Mouse (Mus musculus) heart, embryonic 13.5 days (tissue): ENCODE data around the gene Ccnjl. TPM values are rescaled to one million over a fixed set of nuclear protein-coding genes. Genes with fewer than 3 reads are reported as not detected.

ENCODE experiments used
- ATAC-seq: fragments of 200-750 bp; cut with Nextera tagmentation; 2 replicates; pipeline ENCODE4 v1.8.0; 2017; ENCODE audit warnings: moderate TSS enrichment; ENCODE audit not compliant: insufficient number of reproducible peaks, low FRiP score, low TSS enrichment; ENCODE audit errors: extremely low read depth
- H3K27ac ChIP-seq: fragments of 300-500 bp; sonication (generic); replicated peaks from 2 replicates; pipeline ENCODE4 v1.5.1; 2015; ENCODE audit warnings: moderate library complexity, mild to moderate bottlenecking, inconsistent platforms
- H3K27me3 ChIP-seq: fragments of 300-500 bp; sonication (generic); replicated peaks from 2 replicates; pipeline ENCODE4 v1.6.1; 2015; ENCODE audit warnings: mild to moderate bottlenecking, inconsistent platforms
- H3K36me3 ChIP-seq: fragments of 300-500 bp; sonication (generic); 2 replicates; pipeline ENCODE4 v1.6.1; 2015; ENCODE audit warnings: mild to moderate bottlenecking, inconsistent platforms
- H3K4me1 ChIP-seq: fragments of 300-500 bp; sonication (generic); 2 replicates; pipeline ENCODE4 v1.6.1; 2015; ENCODE audit warnings: inconsistent platforms
- H3K4me2 ChIP-seq: fragments of 300-500 bp; sonication (generic); 2 replicates; pipeline ENCODE4 v1.6.1; 2015; ENCODE audit warnings: inconsistent platforms, mild to moderate bottlenecking, moderate library complexity
- H3K4me3 ChIP-seq: fragments of 300-500 bp; sonication (generic); 2 replicates; pipeline ENCODE4 v1.5.1; 2015; ENCODE audit warnings: moderate library complexity, mild to moderate bottlenecking, inconsistent platforms
- H3K9ac ChIP-seq: fragments of 300-500 bp; sonication (generic); 2 replicates; pipeline ENCODE4 v1.6.1; 2015; ENCODE audit warnings: inconsistent platforms, mild to moderate bottlenecking, moderate library complexity
- H3K9me3 ChIP-seq: fragments of 300-500 bp; sonication (generic); 2 replicates; pipeline ENCODE4 v1.6.1; 2016; ENCODE audit warnings: inconsistent platforms
- WGBS: fragments of 180-500 bp; shearing (Covaris S2); methylation state at CpG from one replicate; pipeline ENCODE4 v1.1.7; 2015; ENCODE audit warnings: mixed read lengths; 5-methylcytosine and 5-hydroxymethylcytosine counted together
- polyA plus RNA-seq: library from polyadenylated mRNA; unstranded; fragments of >200 nt; fragmentation: Nextera tagmentation; extraction: Ambion mirVana; gene quantifications from 2 replicates; pipeline ENCODE4 v1.2.1, GENCODE M21; 2015

Gene Ccnjl
- polyA plus RNA-seq, 1 experiment from 2014 or later = 15.7 TPM

DNA sequence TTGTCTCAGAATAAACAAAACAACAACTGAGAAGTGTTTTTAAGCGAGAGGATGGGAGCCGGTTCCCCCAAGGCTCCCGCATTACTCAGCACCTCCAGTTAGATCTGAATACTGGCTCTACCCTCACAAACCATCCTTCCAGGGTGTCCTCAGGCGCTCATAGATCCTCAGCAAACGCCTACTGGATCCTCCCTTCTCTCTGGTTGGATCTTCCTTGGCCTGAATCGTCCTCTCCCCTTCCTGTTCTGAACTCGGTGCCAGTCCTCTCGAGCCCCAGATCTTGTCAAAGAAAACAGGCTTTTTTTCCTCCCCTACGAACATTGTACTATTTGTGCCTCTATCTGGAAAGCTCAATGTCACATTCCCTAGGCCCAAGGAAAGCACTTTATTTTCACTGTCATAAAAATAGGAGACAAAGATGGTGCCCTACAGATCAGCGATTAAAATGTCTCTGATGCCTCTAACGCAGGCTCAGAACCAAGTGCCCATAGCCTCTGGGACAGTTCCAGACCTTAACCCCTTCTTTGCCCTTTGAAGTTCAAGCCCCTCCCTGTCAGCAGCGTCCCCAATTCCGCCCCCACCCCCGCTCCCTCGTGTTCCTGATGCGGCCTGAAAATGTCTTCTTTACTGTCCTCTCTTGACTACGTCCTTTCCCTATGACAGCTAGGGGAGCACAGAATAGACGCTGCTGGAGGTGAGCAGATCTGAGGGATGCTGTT, 98.5 kb downstream of the Ccnjl start:
- Histone ChIP-seq H3K27me3 (no peaks in the 10 kb centered on the region), H3K4me2 (peak overlapping the region; percentile 68), H3K36me3 (no peaks in the 10 kb centered on the region), H3K9ac (peak overlapping the region; percentile 70), H3K4me3 (peak overlapping the region; percentile 36), H3K27ac (peak overlapping the region; percentile 59), H3K4me1 (peaks cover 29% of the 10 kb centered on the region), H3K9me3 (no peaks in the 10 kb centered on the region)
- 25% methylated on average over 18 of the region's 18 CpGs for WGBS
- ATAC-seq = no peak

DNA sequence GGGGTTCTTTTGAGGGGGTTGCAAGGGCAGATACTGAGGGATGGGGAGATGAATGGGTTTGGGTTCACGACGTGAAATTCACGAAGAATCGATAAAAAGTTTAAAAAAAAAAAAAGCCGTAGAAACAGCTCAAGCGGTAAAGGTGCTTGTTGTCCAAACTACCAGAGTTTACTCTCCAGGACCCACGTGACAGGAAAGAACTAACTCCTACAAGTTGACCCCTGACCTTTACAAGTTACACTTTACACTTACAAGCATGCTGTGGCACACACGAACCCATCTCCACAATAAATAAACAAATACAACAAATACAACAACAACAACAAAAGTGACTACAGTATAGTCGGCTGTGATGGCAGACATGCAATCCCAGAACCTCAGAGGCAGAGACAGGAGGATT, 103.1 kb downstream of the Ccnjl start:
- Histone ChIP-seq H3K4me3 (no peak overlapping the region), H3K4me1 (peaks cover 44% of the 10 kb centered on the region), H3K9ac (no peak overlapping the region), H3K36me3 (no peaks in the 10 kb centered on the region), H3K27ac (no peak overlapping the region), H3K27me3 (no peaks in the 10 kb centered on the region), H3K9me3 (no peaks in the 10 kb centered on the region), H3K4me2 (no peak overlapping the region)
- 81% methylated on average over 9 of the region's 9 CpGs for WGBS
- ATAC-seq = no peak

DNA sequence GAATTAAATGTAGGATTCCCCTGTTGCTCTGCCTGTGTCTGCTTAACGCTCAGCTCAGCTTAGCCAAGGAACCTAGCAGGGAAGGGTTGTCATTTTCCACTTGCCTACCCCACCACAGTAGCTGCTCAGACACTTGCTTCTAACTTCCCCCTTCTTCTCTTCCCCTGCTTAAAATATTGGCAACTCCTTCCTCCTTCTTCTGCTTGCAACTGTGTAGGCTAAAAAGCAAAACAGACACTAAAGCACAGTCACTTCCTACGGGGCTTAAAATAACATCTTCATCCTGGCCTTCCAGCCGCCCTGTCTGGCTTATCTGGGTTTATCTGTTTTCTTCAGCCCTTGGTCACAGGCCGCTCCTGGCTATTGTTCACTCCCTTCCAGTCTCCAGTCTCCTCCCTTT, 104.0 kb downstream of the Ccnjl start:
- no peaks in the 10 kb centered on the region for H3K36me3 ChIP-seq
- no peaks in the 10 kb centered on the region for H3K9me3 ChIP-seq
- peak overlapping the region; percentile 81 for H3K27ac ChIP-seq
- no peak overlapping the region for H3K4me3 ChIP-seq
- 0 out of 2 replicates have a peak overlapping the region, but pooled peaks have one; percentile 8 for H3K4me2 ChIP-seq
- WGBS = 11% methylated on average over 4 of the region's 4 CpGs
- H3K27me3 ChIP-seq = no peaks in the 10 kb centered on the region
- peaks cover 35% of the 10 kb centered on the region for H3K4me1 ChIP-seq
- H3K9ac ChIP-seq = peak overlapping the region; percentile 47; the same call in 1 of the 2 replicates
- no peak for ATAC-seq

DNA sequence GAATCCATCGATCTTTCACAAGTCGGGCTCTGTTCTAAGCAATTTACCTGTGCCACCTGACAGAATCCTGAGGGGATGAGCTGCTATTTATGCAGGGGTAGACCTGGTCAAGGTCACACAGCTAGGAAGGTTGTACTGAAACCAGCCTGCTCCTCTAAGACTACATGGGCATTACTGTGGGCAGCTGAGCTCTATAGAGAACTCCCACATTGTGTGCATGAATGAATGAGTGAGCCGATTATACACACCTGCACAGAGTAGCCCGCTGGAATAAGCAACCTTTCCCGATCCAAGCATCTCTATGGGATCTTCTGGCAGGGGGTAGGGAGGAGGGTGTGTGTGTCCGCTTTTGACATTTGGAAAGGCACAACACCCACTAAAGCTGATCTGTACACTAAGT, 104.6 kb downstream of the Ccnjl start:
- WGBS = 67% methylated on average over 6 of the region's 6 CpGs
- H3K4me2 ChIP-seq = no peak overlapping the region
- peaks cover 29% of the 10 kb centered on the region for H3K4me1 ChIP-seq
- no peaks in the 10 kb centered on the region for H3K36me3 ChIP-seq
- H3K9me3 ChIP-seq = no peaks in the 10 kb centered on the region
- peak overlapping the region; percentile 34 for H3K9ac ChIP-seq
- ATAC-seq = no peak
- peak overlapping the region; percentile 81 for H3K27ac ChIP-seq
- H3K27me3 ChIP-seq = no peaks in the 10 kb centered on the region
- H3K4me3 ChIP-seq = no peak overlapping the region

DNA sequence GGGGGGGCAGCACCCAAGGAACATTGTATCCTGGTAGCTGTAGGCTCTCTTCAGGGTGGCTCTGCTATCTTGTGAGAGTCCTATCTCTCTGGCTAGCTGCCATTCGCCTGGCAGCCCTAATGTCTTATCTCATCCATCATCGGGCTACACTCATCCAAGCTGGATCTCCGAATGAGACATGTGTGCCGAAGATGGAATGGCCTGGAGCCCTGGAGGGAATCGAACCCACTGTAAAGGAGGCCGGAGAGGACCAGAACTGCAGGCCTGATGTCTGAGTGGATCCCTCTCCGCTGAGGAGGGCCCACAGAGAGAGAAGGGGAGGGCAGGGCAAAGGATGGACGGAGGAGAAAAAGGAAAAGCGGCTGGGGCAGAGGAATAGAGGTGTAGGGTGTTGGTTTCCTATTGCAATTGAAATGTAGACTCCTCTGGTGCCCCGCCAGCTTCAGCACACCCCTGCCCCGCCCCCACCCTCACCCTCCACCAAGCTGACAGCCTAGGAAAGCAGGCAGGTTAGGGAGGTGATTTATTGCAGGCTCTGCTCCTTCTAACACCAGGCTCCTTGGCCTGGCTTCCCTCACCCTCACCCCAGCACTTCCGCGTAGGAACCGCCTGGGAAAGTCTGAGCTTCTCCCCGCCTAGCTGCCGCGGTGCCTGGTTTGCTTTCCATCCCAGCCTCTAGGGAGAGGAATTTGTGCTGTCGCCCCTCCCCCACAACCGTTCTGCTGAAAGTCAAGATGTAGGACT, 105.2 kb downstream of the Ccnjl start:
- H3K9ac ChIP-seq = peak overlapping the region; percentile 34
- H3K9me3 ChIP-seq = no peaks in the 10 kb centered on the region
- 9% methylated on average over 19 of the region's 19 CpGs for WGBS
- peak overlapping the region; percentile 81 for H3K27ac ChIP-seq
- H3K4me1 ChIP-seq = peaks cover 27% of the 10 kb centered on the region
- peak; percentile 17; the same call in 1 of the 2 replicates for ATAC-seq
- no peaks in the 10 kb centered on the region for H3K36me3 ChIP-seq
- H3K4me2 ChIP-seq = peak overlapping the region; percentile 55
- peak overlapping the region; percentile 26 for H3K4me3 ChIP-seq
- H3K27me3 ChIP-seq = no peaks in the 10 kb centered on the region

Other genes starting within 250 kb of the Ccnjl start
- 113 and 117 TPM in 2 replicates for gene Pttg1, start 102.5 kb upstream of the Ccnjl start, polyA plus RNA-seq
- 32.0 and 36.8 TPM in 2 replicates for gene Slu7, start 95.0 kb upstream of the Ccnjl start, polyA plus RNA-seq
- 3.0 and 3.3 TPM in 2 replicates for gene C1qtnf2, start 54.5 kb upstream of the Ccnjl start, polyA plus RNA-seq
- gene 4933415A04Rik, start 58.3 kb downstream of the Ccnjl start, polyA plus RNA-seq = 4.7 and 5.0 TPM in 2 replicates
- gene Fabp6, start 72.8 kb downstream of the Ccnjl start, polyA plus RNA-seq = not detected in 2 replicates
- 18.0 and 18.4 TPM in 2 replicates for gene Pwwp2a, start 153.2 kb downstream of the Ccnjl start, polyA plus RNA-seq
- 54.4 and 57.8 TPM in 2 replicates for gene Ttc1, start 219.2 kb downstream of the Ccnjl start, polyA plus RNA-seq